Mouse (Mus musculus): ENCODE data around the gene Prkar2a. TPM values are rescaled to one million over a fixed set of nuclear protein-coding genes. Genes with fewer than 3 reads are reported as not detected.

The Prkar2a gene
- polyA plus RNA-seq, 1 experiment from 2014 or later: 20.2 TPM

GRCm38 (mm10) chr9:108759121-108759520 is 70.0 kb downstream of the Prkar2a start:
- Histone ChIP-seq H3K27me3 (ENCODE audit: insufficient read depth, low read length) (no peaks in the 10 kb centered on the region), H3K9me3 (ENCODE audit: low read length) (no peaks in the 10 kb centered on the region), H3K4me3 (ENCODE audit: low read length) (no peak overlapping the region), H3K4me1 (ENCODE audit: insufficient read depth, low read length) (no peaks in the 10 kb centered on the region), H3K9ac (replicated peaks; ENCODE audit: low read length) (no peak overlapping the region), H3K36me3 (ENCODE audit: insufficient read depth, low read length) (no peaks in the 10 kb centered on the region), H3K4me2 (replicated peaks; ENCODE audit: low read depth, low read length) (no peak overlapping the region), H3K27ac (ENCODE audit: low read length) (no peak overlapping the region)
- whole genome bisulfite sequencing: 95% methylated on average over 20 of the region's 20 CpGs
- ATAC-seq (ENCODE audit: low FRiP score, low TSS enrichment): no peak

- 57% methylated on average over 2 of the region's 2 CpGs for WGBS
- H3K9ac ChIP-seq (replicated peaks; ENCODE audit: low read length): no peak overlapping the region
- ATAC-seq (ENCODE audit: low FRiP score, low TSS enrichment): no peak
Observed at GRCm38 (mm10) chr9:108759805-108760204, 70.7 kb downstream of the Prkar2a start.

GRCm38 (mm10) chr9:108761561-108761960 is 72.4 kb downstream of the Prkar2a start:
- Histone ChIP-seq H3K9me3 (ENCODE audit: low read length) (no peaks in the 10 kb centered on the region), H3K9ac (replicated peaks; ENCODE audit: low read length) (no peak overlapping the region), H3K4me1 (ENCODE audit: insufficient read depth, low read length) (no peaks in the 10 kb centered on the region), H3K4me3 (ENCODE audit: low read length) (no peak overlapping the region), H3K27ac (ENCODE audit: low read length) (no peak overlapping the region), H3K4me2 (replicated peaks; ENCODE audit: low read depth, low read length) (no peak overlapping the region), H3K36me3 (ENCODE audit: insufficient read depth, low read length) (no peaks in the 10 kb centered on the region), H3K27me3 (ENCODE audit: insufficient read depth, low read length) (no peaks in the 10 kb centered on the region)
- ATAC-seq (ENCODE audit: low FRiP score, low TSS enrichment): no peak

More at GRCm38 (mm10) chr9:108759805-108760204, 70.7 kb downstream of the Prkar2a start:
- Histone ChIP-seq H3K4me1 (ENCODE audit: insufficient read depth, low read length) (no peaks in the 10 kb centered on the region), H3K4me3 (ENCODE audit: low read length) (no peak overlapping the region), H3K4me2 (replicated peaks; ENCODE audit: low read depth, low read length) (no peak overlapping the region), H3K36me3 (ENCODE audit: insufficient read depth, low read length) (no peaks in the 10 kb centered on the region), H3K9me3 (ENCODE audit: low read length) (no peaks in the 10 kb centered on the region), H3K27ac (ENCODE audit: low read length) (no peak overlapping the region), H3K27me3 (ENCODE audit: insufficient read depth, low read length) (no peaks in the 10 kb centered on the region)

- Histone ChIP-seq H3K4me3 (ENCODE audit: low read length) (no peak overlapping the region), H3K27me3 (ENCODE audit: insufficient read depth, low read length) (no peaks in the 10 kb centered on the region), H3K27ac (ENCODE audit: low read length) (no peak overlapping the region), H3K4me1 (ENCODE audit: insufficient read depth, low read length) (no peaks in the 10 kb centered on the region), H3K4me2 (replicated peaks; ENCODE audit: low read depth, low read length) (no peak overlapping the region), H3K9ac (replicated peaks; ENCODE audit: low read length) (no peak overlapping the region), H3K36me3 (ENCODE audit: insufficient read depth, low read length) (no peaks in the 10 kb centered on the region), H3K9me3 (ENCODE audit: low read length) (no peaks in the 10 kb centered on the region)
- WGBS: 80% methylated on average over 10 of the region's 10 CpGs
- no peak for ATAC-seq (ENCODE audit: low FRiP score, low TSS enrichment)
Observed at GRCm38 (mm10) chr9:108764971-108765370, 75.9 kb downstream of the Prkar2a start.

GRCm38 (mm10) chr9:108776614-108777013 is 87.5 kb downstream of the Prkar2a start:
- ATAC-seq (ENCODE audit: low FRiP score, low TSS enrichment): no peak
- Histone ChIP-seq H3K9me3 (ENCODE audit: low read length) (0 out of 2 replicates have a peak, but pooled peaks cover 5% of the 10 kb centered on the region), H3K27ac (ENCODE audit: low read length) (no peak overlapping the region), H3K4me3 (ENCODE audit: low read length) (no peak overlapping the region), H3K4me2 (replicated peaks; ENCODE audit: low read depth, low read length) (no peak overlapping the region), H3K27me3 (ENCODE audit: insufficient read depth, low read length) (no peaks in the 10 kb centered on the region), H3K36me3 (ENCODE audit: insufficient read depth, low read length) (no peaks in the 10 kb centered on the region), H3K9ac (replicated peaks; ENCODE audit: low read length) (no peak overlapping the region), H3K4me1 (ENCODE audit: insufficient read depth, low read length) (no peaks in the 10 kb centered on the region)
- WGBS: 75% methylated on average over 4 of the region's 4 CpGs

- no peak overlapping the region for H3K9ac ChIP-seq (replicated peaks; ENCODE audit: low read length)
- WGBS: 75% methylated on average over 4 of the region's 4 CpGs
- peaks cover 6% of the 10 kb centered on the region; the same call in 1 of the 2 replicates for H3K4me1 ChIP-seq (ENCODE audit: insufficient read depth, low read length)
- H3K4me2 ChIP-seq (replicated peaks; ENCODE audit: low read depth, low read length): no peak overlapping the region
- no peak overlapping the region for H3K27ac ChIP-seq (ENCODE audit: low read length)
- H3K36me3 ChIP-seq (ENCODE audit: insufficient read depth, low read length): no peaks in the 10 kb centered on the region
- H3K4me3 ChIP-seq (ENCODE audit: low read length): no peak overlapping the region
- 0 out of 2 replicates have a peak, but pooled peaks cover 3% of the 10 kb centered on the region for H3K9me3 ChIP-seq (ENCODE audit: low read length)
- H3K27me3 ChIP-seq (ENCODE audit: insufficient read depth, low read length): no peaks in the 10 kb centered on the region
- no peak for ATAC-seq (ENCODE audit: low FRiP score, low TSS enrichment)
Observed at GRCm38 (mm10) chr9:108777276-108777675, 88.2 kb downstream of the Prkar2a start.

- 55% methylated on average over 5 of the region's 5 CpGs for WGBS
- Histone ChIP-seq H3K27me3 (ENCODE audit: insufficient read depth, low read length) (no peaks in the 10 kb centered on the region), H3K4me3 (ENCODE audit: low read length) (no peak overlapping the region), H3K9ac (replicated peaks; ENCODE audit: low read length) (no peak overlapping the region), H3K36me3 (ENCODE audit: insufficient read depth, low read length) (peaks cover under 1% of the 10 kb centered on the region; the same call in 1 of the 2 replicates), H3K4me2 (replicated peaks; ENCODE audit: low read depth, low read length) (no peak overlapping the region), H3K4me1 (ENCODE audit: insufficient read depth, low read length) (peaks cover 26% of the 10 kb centered on the region), H3K27ac (ENCODE audit: low read length) (no peak overlapping the region), H3K9me3 (ENCODE audit: low read length) (no peaks in the 10 kb centered on the region)
- ATAC-seq (ENCODE audit: low FRiP score, low TSS enrichment): no peak
Observed at GRCm38 (mm10) chr9:108780959-108781358, 91.8 kb downstream of the Prkar2a start.

- no peak for ATAC-seq (ENCODE audit: low FRiP score, low TSS enrichment)
- H3K4me2 ChIP-seq (replicated peaks; ENCODE audit: low read depth, low read length): no peak overlapping the region
- H3K27me3 ChIP-seq (ENCODE audit: insufficient read depth, low read length): no peaks in the 10 kb centered on the region
- H3K27ac ChIP-seq (ENCODE audit: low read length): no peak overlapping the region
- WGBS: 38% methylated on average over 4 of the region's 4 CpGs
- H3K9ac ChIP-seq (replicated peaks; ENCODE audit: low read length): no peak overlapping the region
- H3K36me3 ChIP-seq (ENCODE audit: insufficient read depth, low read length): peaks cover 6% of the 10 kb centered on the region; the same call in 1 of the 2 replicates
- H3K4me3 ChIP-seq (ENCODE audit: low read length): no peak overlapping the region
- H3K4me1 ChIP-seq (ENCODE audit: insufficient read depth, low read length): peaks cover 34% of the 10 kb centered on the region
- no peaks in the 10 kb centered on the region for H3K9me3 ChIP-seq (ENCODE audit: low read length)
Observed at GRCm38 (mm10) chr9:108781891-108782290, 92.8 kb downstream of the Prkar2a start.

GRCm38 (mm10) chr9:108782836-108783547 is 93.9 kb downstream of the Prkar2a start:
- Histone ChIP-seq H3K4me3 (ENCODE audit: low read length) (peak overlapping the region; percentile 90), H3K4me1 (ENCODE audit: insufficient read depth, low read length) (peaks cover 45% of the 10 kb centered on the region), H3K27me3 (ENCODE audit: insufficient read depth, low read length) (no peaks in the 10 kb centered on the region), H3K9ac (replicated peaks; ENCODE audit: low read length) (peak overlapping the region; percentile 99), H3K27ac (ENCODE audit: low read length) (no peak overlapping the region), H3K4me2 (replicated peaks; ENCODE audit: low read depth, low read length) (peak overlapping the region; percentile 61), H3K36me3 (ENCODE audit: insufficient read depth, low read length) (peaks cover 6% of the 10 kb centered on the region; the same call in 1 of the 2 replicates), H3K9me3 (ENCODE audit: low read length) (no peaks in the 10 kb centered on the region)
- 0 out of 2 replicates have a peak, but pooled peaks have one; percentile 5 for ATAC-seq (ENCODE audit: low FRiP score, low TSS enrichment)
- WGBS: 23% methylated on average over 9 of the region's 9 CpGs

All from kidney, embryonic 16.5 days (tissue).